Mouse (Mus musculus): ENCODE measurements around the gene Slc9a2.

GRCm38 (mm10) chr1:40660838-40661237, 19.5 kb upstream of the Slc9a2 start:
- TF ChIP-seq CTCF (IDR thresholded peaks at IDR 0.05; ENCODE audit: control insufficient read depth, insufficient read depth, insufficient read length), result no peak
- no peak for TF ChIP-seq CEBPB (IDR thresholded peaks at IDR 0.05; ENCODE audit: low read depth)
- TF ChIP-seq MYOD1 (IDR thresholded peaks at IDR 0.05; ENCODE audit: control insufficient read depth, insufficient read length, low read depth), result no peak
- TF ChIP-seq MAX (IDR thresholded peaks at IDR 0.05), result no peak
- no peak for TF ChIP-seq MYOG (IDR thresholded peaks at IDR 0.05; ENCODE audit: control insufficient read depth, extremely low read depth, insufficient read length)
- TF ChIP-seq USF1 (IDR thresholded peaks at IDR 0.05; ENCODE audit: low read depth), result no peak
- TF ChIP-seq FOSL1 (IDR thresholded peaks at IDR 0.05; ENCODE audit: insufficient read depth, low read length, poor library complexity, severe bottlenecking), result no peak

Measured in C2C12 (cell line).